Mouse (Mus musculus): ENCODE data around the gene Tgfbr1.

Gene Tgfbr1

DNA sequence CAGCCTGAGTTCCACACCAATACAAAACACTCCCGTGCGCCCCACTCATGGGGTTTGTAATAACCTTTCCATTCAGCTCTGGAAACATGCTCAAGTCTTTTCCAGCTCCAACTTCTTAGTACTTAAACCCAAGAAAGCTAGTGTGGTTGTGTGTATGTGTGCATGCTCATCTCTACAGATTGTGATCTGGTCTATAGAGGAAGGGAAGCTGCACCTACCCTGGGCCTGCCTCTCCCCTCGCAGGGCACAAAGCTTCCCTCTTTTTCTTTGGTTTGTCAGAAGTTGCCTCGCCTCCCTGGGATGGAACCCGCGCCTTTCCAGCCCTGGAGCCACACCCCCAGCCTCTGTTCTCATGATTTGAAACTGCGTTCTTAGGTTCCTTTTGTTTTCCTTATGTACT lies 67.2 kb downstream of the Tgfbr1 start:
- no peak for DNase-seq (ENCODE audit: extremely low read depth, insufficient read length, low spot score)

DNA sequence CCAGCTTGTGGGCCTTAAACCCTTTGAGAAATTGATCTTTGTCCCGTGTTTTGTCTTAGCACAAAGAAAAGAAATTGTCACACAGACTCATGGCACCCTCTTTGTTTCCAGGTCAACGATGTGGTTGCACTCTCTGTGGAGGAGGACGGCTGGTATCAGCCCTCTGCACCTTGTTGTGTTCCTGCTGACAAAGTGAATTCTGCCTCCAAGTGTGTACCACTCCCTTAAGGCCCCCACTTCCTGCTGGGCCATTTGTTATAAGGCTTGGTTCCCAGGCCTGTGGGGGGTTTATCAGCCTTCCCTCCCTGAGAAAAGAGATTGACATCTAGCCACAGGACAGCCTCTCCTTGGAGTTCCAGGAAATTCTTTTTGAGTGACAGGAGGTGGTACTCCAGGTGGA lies 69.2 kb downstream of the Tgfbr1 start:
- DNase-seq (ENCODE audit: extremely low read depth, insufficient read length, low spot score): no peak

DNA sequence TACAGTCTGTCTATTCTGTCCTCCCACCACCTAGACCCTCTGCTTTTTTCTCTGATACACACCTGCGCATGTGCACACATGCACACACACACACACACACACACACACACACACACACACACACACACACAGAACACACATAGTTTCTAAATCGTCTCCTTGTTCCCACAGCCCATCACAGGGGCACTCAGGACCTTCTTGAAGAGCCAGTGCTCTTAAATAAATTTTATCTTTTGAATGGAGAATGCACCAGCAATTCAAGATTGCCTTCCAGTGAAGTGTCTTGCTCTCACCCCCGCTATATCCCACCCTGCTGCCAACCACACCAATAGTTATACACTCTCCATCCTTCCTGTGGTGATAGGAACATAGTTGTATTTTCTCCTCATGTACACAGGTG lies 69.9 kb downstream of the Tgfbr1 start:
- no peak for DNase-seq (ENCODE audit: extremely low read depth, insufficient read length, low spot score)

DNA sequence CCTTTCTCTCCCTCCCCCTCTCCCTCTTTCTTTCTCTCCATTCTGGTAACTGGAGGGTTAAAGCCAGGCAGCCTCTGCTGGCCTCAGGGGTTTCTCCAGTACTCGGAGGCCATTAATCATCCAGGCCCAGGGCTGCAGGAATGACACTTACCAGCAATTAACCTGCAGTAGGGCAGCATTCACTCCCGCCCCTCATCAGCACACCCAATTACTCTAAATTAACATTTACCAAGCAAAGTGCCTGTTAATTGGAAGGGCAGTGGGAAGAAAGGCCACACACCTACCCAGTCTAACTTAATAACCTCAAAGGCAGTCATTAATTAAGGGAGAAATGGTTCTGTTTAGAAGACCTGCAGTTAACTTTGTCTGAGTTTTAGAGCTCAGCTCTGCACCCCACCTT lies 71.4 kb downstream of the Tgfbr1 start:
- no peak for DNase-seq (ENCODE audit: extremely low read depth, insufficient read length, low spot score)

DNA sequence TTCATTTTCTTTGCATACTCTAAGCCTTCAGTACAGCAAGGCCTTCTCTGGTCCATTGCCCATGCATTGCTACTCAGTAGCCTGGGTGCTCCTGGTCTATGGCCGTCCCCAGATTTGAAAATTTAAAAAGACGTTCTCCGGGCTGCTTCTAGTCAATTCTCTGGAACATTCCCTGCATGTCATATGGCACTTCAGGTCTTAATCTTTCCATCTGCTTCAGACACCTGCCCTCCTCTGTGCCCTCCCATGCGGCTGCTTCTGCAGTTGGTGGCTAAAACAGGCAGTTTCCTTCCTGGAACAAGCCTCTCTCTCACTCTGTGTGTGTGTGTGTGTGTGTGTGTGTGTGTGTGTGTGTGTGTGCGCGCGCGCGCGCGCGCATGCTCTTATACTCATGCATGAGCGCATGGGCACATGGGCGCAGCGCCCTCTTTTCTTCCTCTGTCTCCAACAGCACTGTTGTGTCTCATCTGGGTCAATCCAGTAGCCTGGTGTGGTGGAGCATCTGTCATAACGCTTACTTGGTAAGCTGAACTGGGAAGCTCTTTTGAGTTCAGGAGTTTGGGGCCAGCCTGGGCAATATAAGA lies 72.3 kb downstream of the Tgfbr1 start:
- no peak for DNase-seq (ENCODE audit: extremely low read depth, insufficient read length, low spot score)

DNA sequence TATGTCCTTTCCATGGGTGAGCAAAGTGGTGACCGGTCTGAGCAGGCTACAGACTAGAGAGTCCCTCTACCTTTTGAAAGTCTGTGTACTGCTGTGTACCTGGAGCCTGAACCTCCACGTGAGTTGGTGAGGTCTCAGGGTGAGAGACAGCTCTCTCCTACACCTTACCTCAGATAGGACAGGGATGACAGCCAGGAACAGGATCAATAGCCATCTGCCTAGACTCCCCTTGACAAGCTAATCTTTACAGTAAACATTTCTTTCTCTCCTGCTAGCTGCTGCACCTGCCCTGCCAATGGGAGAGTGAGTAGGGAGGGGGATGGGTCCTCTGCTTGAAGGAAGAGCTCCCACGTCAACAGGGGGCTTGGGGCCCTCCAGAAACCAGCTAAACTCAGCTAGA lies 74.6 kb downstream of the Tgfbr1 start:
- DNase-seq (ENCODE audit: extremely low read depth, insufficient read length, low spot score): no peak

DNA sequence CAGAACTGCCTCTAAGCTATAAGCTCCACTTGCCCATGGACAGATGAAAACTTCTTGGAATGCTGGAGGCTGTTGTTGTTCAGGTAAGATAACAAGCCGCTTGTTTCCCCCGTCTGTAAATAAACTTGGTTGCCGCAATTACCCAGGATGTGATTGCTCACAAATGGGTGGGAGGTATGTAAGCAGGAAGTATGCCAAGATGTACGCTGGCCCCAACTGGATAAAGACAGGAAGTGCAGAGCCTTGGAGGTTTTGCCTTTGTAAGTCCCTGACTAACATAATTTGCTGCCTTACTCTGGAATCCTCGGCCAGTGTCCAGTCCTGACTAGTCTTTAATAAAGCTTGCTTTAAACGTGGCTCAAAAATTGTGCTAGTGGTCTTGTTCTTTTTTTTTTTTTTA lies 77.5 kb downstream of the Tgfbr1 start:
- no peak for DNase-seq (ENCODE audit: extremely low read depth, insufficient read length, low spot score)

DNA sequence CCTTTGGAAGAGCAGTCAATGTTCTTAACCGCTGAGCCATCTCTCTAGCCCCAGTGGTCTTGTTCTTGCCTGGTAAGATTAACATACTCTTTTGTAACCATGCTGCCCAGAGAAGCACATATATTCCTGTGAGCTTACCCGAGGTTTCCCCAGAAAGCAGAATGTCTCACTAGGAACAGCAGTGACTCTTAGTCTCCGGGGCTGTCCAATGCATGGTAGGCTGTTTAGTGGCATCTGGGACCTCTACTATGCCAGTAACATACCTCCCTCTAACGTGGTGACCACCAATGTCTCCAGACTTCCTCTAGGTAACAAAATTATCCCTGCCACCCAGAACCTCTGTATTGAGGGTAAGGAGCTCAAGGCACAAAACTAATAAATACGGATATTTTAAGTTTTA lies 78.1 kb downstream of the Tgfbr1 start:
- no peak for DNase-seq (ENCODE audit: extremely low read depth, insufficient read length, low spot score)

DNA sequence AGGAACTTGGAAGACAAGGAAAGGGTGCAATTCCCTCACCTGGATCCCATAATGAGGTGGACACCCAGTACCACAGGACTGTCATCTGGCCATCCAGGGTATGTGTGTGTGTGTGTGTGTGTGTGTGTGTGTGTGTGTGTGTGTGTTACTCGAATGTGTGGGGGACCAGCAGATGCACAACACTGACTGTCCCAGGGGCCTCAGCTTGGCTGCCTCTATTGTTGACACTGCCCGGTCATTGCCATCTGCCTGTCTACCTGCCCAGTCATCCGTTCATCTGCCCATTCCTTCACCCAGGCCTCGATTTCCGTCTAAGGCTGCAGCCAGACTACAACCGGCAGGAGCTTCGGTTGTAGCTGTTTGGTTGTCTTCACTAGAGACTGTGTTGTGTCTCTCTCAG lies 79.7 kb downstream of the Tgfbr1 start:
- DNase-seq (ENCODE audit: extremely low read depth, insufficient read length, low spot score): no peak

DNA sequence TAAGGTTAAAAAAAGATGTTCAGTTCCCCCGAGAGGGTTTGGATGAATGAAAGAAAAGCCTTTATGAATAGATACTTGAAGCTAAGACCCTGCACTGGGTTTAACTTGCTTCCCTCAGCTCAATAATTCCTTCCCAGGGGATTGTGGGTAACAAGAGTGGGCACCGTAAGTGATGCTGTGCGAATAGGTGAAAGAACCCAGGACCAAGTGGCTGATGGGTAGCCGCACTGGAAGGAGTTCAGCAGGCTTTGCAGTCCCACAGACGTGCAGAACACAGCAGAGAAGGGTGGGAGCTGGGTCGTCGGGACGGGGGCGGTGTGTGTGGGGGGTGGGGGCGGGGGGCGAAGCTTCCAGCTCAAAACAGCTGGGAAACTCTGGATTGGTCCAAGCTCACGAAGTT lies 82.1 kb downstream of the Tgfbr1 start:
- DNase-seq (ENCODE audit: extremely low read depth, insufficient read length, low spot score): no peak

DNA sequence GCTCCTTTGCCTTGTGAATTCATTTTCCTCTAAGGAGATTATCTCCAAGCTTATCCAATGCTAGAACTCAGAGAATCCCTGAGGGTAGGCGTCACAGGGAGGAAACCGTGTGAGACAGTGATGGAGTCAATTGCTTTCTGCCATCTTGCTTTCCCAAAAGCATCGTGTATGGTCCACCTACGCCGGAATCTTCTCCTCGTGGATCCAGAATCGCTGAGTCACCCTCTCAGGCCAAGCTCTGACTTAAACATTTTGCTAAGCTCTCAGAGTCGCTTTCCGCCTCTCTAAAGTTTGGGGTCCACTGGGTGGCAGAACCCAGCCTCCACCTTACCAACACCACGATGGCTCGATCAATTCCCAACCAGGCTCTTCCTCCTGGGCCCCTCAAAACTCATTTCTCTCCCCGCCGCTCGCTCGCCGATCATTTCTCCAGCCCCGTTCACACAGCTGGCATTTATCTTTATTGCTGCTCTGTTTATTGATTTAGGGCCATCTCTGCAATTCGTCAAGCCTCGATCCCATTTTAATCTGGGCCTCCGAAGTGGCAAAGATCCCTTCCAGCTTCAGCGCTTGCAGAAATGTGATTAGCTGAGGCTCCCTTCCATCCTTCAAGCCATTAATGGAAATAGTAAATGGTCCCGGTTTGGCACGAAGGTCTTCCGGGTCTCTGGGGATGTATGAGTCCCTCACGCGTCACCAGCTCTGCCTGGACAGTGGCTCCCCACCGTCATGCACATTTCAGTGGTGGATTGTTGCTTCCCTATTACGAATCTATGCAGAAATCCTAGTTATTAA lies 82.7 kb downstream of the Tgfbr1 start:
- DNase-seq (ENCODE audit: extremely low read depth, insufficient read length, low spot score): no peak

DNA sequence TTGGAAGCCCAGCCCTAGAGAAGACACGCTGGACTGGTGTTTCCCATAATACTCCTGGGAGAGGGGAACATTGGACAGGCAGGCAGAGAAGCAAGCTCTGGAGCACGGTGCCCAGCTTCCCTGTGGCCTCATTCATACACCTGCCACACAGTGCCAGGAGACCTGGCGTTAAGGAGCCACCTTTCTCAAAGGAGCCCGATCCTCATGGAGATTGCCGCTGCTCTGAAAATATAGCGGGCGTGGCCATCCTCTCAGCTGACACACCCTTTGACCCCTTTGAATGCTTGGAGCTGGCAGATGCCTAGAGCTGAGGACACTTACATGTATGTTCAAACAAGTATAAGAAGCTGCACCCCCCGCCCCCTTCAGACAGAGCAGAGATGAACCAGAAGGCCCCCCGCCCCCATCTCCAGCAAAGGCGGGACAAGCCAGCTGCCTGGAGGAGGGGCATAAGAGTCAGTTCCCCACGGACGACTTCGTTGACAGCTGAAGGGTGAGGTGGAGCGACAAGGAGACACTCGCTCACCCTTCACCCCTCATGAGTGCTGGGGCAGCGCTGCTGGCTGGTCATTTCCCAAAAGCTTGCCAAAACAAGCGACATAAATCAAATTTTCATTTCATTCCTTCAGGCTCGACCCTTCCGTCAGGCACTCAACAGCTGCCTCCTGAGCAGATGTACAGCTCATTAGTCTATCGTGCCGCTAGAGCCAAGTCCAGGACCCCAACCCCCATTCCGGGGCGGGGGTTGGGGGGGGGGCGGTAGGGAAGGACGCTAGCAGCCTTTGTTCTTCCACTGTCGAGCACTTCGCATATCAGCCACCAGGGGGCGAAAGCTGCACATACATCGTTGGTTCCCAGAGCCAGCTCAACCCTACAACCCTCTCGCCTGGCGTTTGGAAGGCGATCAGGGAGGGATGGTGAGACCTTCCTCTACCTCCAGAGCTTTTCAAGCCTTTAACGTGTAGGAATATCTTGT lies 84.6 kb downstream of the Tgfbr1 start:
- peak; percentile 69 for DNase-seq (ENCODE audit: extremely low read depth, insufficient read length, low spot score)

DNA sequence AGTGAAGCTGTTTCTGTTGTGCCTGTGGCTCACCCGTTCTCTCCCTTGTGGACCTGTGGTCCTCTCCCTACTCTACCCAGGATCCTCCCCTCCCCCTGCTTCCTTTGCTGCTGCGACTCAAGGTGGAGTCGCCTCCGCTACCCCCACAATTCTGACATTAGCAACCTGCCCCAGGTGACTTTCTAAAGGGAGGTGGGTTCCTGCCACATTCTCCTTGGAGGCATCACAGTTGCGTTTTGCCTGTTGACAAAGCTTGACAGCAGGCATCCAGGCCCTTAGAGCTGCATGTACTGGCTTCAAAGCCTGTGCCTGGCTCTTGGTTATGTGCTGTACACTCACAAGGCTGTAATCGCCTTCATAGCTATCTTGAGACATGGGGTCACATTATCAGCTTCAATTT lies 85.9 kb downstream of the Tgfbr1 start:
- DNase-seq (ENCODE audit: extremely low read depth, insufficient read length, low spot score): no peak

DNA sequence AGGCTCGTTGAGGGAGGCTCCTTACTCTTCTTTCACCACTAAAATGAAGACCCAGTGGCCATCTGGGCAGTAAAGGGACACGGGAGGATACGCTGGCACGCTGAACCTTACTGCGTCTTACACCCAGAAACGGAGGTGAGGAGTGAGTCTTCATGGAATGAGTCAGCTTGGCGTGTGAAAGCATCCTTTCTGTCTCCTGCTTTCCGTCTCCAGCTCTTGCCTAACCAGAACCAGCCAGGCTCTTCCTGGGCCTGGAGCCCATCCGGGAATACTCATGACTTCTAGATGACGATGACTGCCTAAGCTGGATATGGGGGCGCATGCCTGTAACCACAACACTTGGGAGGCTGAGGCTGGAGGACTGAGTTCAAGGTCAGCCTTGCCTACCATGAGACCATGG lies 87.9 kb downstream of the Tgfbr1 start:
- no peak for DNase-seq (ENCODE audit: extremely low read depth, insufficient read length, low spot score)

DNA sequence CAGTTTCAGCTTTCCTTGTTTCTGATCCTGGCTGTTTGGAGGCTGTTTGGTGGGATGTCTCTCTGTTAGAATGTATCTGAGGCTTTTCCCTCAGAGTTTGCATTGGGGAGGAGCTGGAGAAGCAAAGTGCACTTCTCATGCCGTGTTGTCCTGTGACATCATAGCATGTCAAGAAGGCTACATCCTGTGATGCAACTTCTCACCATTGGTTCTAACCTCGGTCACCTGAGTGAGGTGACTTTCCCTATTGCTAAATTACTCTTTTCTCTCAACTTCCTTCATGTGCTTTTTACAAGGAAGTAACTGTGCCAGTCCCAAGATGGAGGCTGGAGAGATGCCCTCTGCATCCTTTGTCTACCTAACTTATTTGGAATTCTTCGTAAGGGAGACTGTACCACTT lies 95.5 kb downstream of the Tgfbr1 start:
- no peak for DNase-seq (ENCODE audit: extremely low read depth, insufficient read length, low spot score)

DNA sequence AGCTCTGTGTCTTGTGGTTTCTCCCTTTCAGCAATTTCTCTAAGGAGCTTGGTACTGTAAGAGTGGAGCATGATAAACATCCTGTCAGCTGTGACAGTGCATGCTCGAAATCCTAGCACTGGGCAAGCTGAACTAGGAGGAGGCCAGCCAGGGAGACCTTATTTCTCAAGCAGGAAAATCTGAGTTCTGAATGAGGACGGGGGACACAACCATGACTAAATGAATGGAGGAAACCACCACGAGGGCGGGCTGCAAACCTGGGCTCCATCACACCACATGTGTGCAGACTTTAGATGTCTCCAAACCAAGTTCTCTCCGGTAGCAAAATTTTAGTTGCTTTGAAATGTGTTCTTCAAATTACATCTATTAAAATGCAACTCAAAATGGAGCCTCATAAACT lies 96.1 kb downstream of the Tgfbr1 start:
- no peak for DNase-seq (ENCODE audit: extremely low read depth, insufficient read length, low spot score)

DNA sequence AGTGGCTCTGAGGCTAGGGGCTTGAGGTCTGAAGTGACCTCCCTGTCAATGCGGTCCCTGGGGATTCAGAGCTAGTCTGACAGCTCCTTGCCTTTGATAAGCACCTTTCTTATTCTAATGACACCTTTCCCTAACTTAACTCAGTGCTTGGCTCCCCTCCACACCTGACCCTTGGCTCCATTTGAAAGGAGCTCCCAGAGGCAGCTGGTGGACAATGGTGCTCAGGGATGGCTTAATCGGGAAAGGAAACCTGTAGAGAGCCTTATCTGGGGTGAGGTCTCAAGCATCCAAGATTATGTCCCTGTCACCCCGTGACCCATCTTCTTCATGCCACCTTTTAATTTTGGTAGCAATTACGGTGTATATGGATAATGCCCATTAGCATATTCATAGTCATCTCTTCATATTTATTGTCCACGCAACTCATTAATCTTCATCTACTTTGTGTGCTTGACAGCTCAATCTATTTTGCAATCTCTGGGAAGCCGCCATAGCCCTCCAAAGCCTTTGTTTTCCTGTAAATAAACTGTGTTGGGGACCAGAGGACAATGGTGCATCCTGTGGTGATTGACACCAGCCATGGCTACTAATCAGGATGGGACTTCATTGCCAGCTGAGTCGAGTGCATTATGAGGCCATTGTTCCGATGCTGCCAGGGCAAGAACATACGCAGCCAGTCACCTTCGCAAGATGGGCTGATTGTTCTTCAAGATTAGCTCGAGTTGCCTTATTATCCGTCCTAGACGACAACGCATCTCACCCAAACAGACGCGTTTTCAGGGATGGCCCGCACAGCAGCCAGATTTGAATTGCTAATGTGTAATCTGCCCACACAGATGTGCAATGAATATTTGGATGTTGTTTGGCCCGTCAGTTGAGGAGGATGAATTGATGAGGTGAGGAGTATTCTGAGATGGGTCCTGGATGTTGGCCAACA lies 96.8 kb downstream of the Tgfbr1 start:
- no peak for DNase-seq (ENCODE audit: extremely low read depth, insufficient read length, low spot score)
